Comparison of ENCODE assay signal across 11 mouse cellular contexts in the genomic region with DNA sequence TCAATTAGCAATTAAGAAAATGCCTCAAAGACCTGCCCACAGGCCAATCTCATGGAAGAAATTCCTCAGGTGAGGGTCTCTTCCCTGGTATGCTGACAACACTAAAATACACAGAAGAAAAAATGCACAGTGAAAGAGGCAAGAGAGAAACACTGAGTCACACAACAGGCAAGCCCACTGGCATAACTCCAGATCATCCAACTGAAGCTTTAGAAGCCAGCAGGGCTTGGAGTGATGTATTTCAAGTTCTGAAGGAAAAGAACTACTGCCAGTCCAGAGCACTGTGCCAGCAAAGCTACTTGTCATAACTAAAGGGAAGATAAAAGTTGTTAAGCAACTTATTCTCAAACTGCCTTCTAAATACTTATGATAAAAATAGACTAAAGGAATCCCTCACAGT. TPM values are rescaled to one million over a fixed set of nuclear protein-coding genes. Genes with fewer than 3 reads are reported as not detected.
DNase-seq lines count a peak whose midpoint lies in the region; ATAC-seq lines count a peak whose summit lies in the region.
"Had no signal": no experiment of that assay in that cellular context is flagged by ENCODE, and none has a peak within 500 bp of the region (broad histone marks: within the 10 kb centered on the region; RNA-seq: fewer than 3 reads in every experiment).

No protein-coding gene starts in this region.

- H3K36me3 ChIP-seq in midbrain, embryonic 10.5 days, result peaks cover 100% of the 10 kb centered on the region
- peaks cover 96% of the 10 kb centered on the region for H3K36me3 ChIP-seq in forebrain, embryonic 13.5 days (ENCODE audit: poor library complexity, severe bottlenecking)

- no peaks in the 10 kb centered on the region for H3K27me3 ChIP-seq in midbrain, embryonic 10.5 days (ENCODE audit: low read depth, poor library complexity, severe bottlenecking)
- H3K27me3 ChIP-seq in forebrain, embryonic 13.5 days, result no peaks in the 10 kb centered on the region
- H3K27me3 ChIP-seq: liver, embryonic 12.5 days had no signal

- no peak overlapping the region for H3K27ac ChIP-seq in midbrain, embryonic 10.5 days (replicated peaks)
- H3K27ac ChIP-seq in forebrain, embryonic 13.5 days, result no peak overlapping the region
- H3K27ac ChIP-seq: liver, embryonic 12.5 days had no signal

- ATAC-seq in forebrain, embryonic 13.5 days, result no peak
- ATAC-seq: liver, embryonic 12.5 days had no signal

- H3K4me1 ChIP-seq in midbrain, embryonic 10.5 days, result no peaks in the 10 kb centered on the region
- no peaks in the 10 kb centered on the region for H3K4me1 ChIP-seq in forebrain, embryonic 13.5 days
- H3K4me1 ChIP-seq: liver, embryonic 12.5 days had no signal

- H3K9ac ChIP-seq in forebrain, embryonic 13.5 days, result no peak overlapping the region
- H3K9ac ChIP-seq: liver, embryonic 12.5 days had no signal

- H3K9me3 ChIP-seq in midbrain, embryonic 10.5 days (replicated peaks), result no peaks in the 10 kb centered on the region
- no peaks in the 10 kb centered on the region for H3K9me3 ChIP-seq in forebrain, embryonic 13.5 days (replicated peaks)
- H3K9me3 ChIP-seq: liver, embryonic 12.5 days had no signal

- H3K4me2 ChIP-seq in forebrain, embryonic 13.5 days, result no peak overlapping the region
- H3K4me2 ChIP-seq: liver, embryonic 12.5 days; midbrain, embryonic 11.5 days had no signal

- intact Hi-C loops in left cerebral cortex, postnatal 14 days (cut with DNase I), result no loop called here

- peak; percentile 53 to 58 for DNase-seq in left cerebral cortex, postnatal 14 days (ENCODE audit: low spot score in 2 of 2)
- no peak for DNase-seq in left cerebral cortex, adult 8-10 months (ENCODE audit: low spot score in 2 of 2)
- peak; percentile 51 for DNase-seq in adrenal gland, postnatal 10 days
- peak; percentile 39 to 64 for DNase-seq in heart, adult 9 months (ENCODE audit: low spot score in 2 of 2)
- peak; percentile 28 for DNase-seq in lung, postnatal 25 days (ENCODE audit: low spot score)
- DNase-seq in midbrain, embryonic 10.5 days (ENCODE audit: low spot score), result no peak
- DNase-seq: gastrocnemius, postnatal 10 days; spleen, adult 18-20 months had no signal

- no peak overlapping the region for H3K4me3 ChIP-seq in midbrain, embryonic 10.5 days
- no peak overlapping the region for H3K4me3 ChIP-seq in forebrain, embryonic 13.5 days
- H3K4me3 ChIP-seq: liver, embryonic 12.5 days had no signal

RNA-seq across cellular contexts. Expression of a gene that starts 16.3 kb away (rescaled TPM):
- 100 to 1,000 TPM; 157 to 162 TPM for total RNA-seq in left cerebral cortex, postnatal 14 days (2021)
- total RNA-seq in left cerebral cortex, adult 8-10 months (2022), result 100 to 1,000 TPM; 154 to 181 (median 170) TPM
- total RNA-seq in adrenal gland, postnatal 10 days (2021), result 100 to 1,000 TPM in 1 of 2 experiments, 10 to 100 TPM in 1; 80.6 to 113 TPM
- 179 and 191 TPM in 2 replicates for polyA plus RNA-seq in midbrain, embryonic 10.5 days (2016; fragmentation: Nextera tagmentation; extraction: Ambion mirVana)
- 149 and 167 TPM in 2 replicates for polyA plus RNA-seq in forebrain, embryonic 13.5 days (2015; fragmentation: Nextera tagmentation; extraction: Ambion mirVana)

RNA-seq across cellular contexts. Expression of a gene that starts 39.0 kb away (rescaled TPM):
- total RNA-seq in left cerebral cortex, postnatal 14 days (2021), result 100 to 1,000 TPM; 159 to 165 TPM
- total RNA-seq in left cerebral cortex, adult 8-10 months (2022), result 100 to 1,000 TPM; 167 to 177 (median 171) TPM
- total RNA-seq in adrenal gland, postnatal 10 days (2021), result 10 to 100 TPM; 13.9 to 31.8 TPM
- 66.3 and 81.3 TPM in 2 replicates for polyA plus RNA-seq in midbrain, embryonic 10.5 days (2016; fragmentation: Nextera tagmentation; extraction: Ambion mirVana)
- polyA plus RNA-seq in forebrain, embryonic 13.5 days (2015; fragmentation: Nextera tagmentation; extraction: Ambion mirVana), result 70.0 and 84.4 TPM in 2 replicates

Comparison
In these comparisons a context has a peak if more than half of its experiments do, and no peak if none do; other contexts are left out.
1. DNase-seq: peak in left cerebral cortex, postnatal 14 days (2 of 2), adrenal gland, postnatal 10 days (single experiment), heart, adult 9 months (2 of 2) and lung, postnatal 25 days (single experiment); none in left cerebral cortex, adult 8-10 months (0 of 2) and midbrain, embryonic 10.5 days (single experiment).
2. RNA of a gene that starts 39.0 kb away (total RNA-seq): 167 to 177 TPM in left cerebral cortex, adult 8-10 months and 159 to 165 TPM in left cerebral cortex, postnatal 14 days; 13.9 to 31.8 TPM in adrenal gland, postnatal 10 days; every median in the first group is over 4 times any median in the second.